Mouse (Mus musculus) heart, embryonic 14.5 days (tissue): ENCODE measurements around the gene Nos1ap. TPM values are rescaled to one million over a fixed set of nuclear protein-coding genes. Genes with fewer than 3 reads are reported as not detected.

Experiments used
- ATAC-seq: fragments of 200-750 bp; cut with Nextera tagmentation; 2 replicates; pipeline ENCODE4 v1.8.0; 2017; ENCODE audit warnings: low read depth, moderate TSS enrichment; ENCODE audit not compliant: insufficient number of reproducible peaks, insufficient read depth, low FRiP score
- H3K27ac ChIP-seq, 2 experiments: fragments of 200-500 bp in 1 of 2; fragments of 300-500 bp in 1 of 2; sonication (generic) in 1 of 2; replicated peaks in 1 of 2; 2 replicates each; pipeline ENCODE4 v1.5.1; 2012 to 2014; ENCODE audit warnings: low read depth in 2 of 2, low read length in 2 of 2, control low read depth in 1 of 2, mild to moderate bottlenecking in 1 of 2, mixed read lengths in 1 of 2; ENCODE audit not compliant: control insufficient read depth in 1 of 2, insufficient read depth in 1 of 2
- H3K27me3 ChIP-seq: fragments of 300-500 bp; sonication (generic); 2 replicates; pipeline ENCODE4 v1.6.1; 2014; ENCODE audit warnings: mild to moderate bottlenecking, low read length, control low read depth; ENCODE audit not compliant: control insufficient read depth, insufficient read depth
- H3K36me3 ChIP-seq: fragments of 300-500 bp; sonication (generic); 2 replicates; pipeline ENCODE4 v1.6.1; 2014; ENCODE audit warnings: mild to moderate bottlenecking, control low read depth, low read length, mixed read lengths; ENCODE audit not compliant: control insufficient read depth, insufficient read depth
- H3K4me1 ChIP-seq, 2 experiments: fragments of 200-500 bp in 1 of 2; fragments of 300-500 bp in 1 of 2; sonication (generic) in 1 of 2; 2 replicates each; pipeline ENCODE4 v1.6.1; 2012 to 2014; ENCODE audit warnings: low read length in 2 of 2, control low read depth in 1 of 2, mixed read lengths in 1 of 2; ENCODE audit not compliant: control insufficient read depth in 2 of 2, insufficient read depth in 2 of 2
- H3K4me2 ChIP-seq: fragments of 300-500 bp; sonication (generic); 2 replicates; pipeline ENCODE4 v1.6.1; 2014; ENCODE audit warnings: mild to moderate bottlenecking, low read length
- H3K4me3 ChIP-seq, 2 experiments: fragments of 200-500 bp in 1 of 2; fragments of 300-500 bp in 1 of 2; sonication (generic) in 1 of 2; 2 replicates each; pipeline ENCODE4 v1.5.1; 2012 to 2014; ENCODE audit warnings: low read length in 2 of 2, mild to moderate bottlenecking in 2 of 2, control low read depth in 1 of 2, low read depth in 1 of 2, moderate library complexity in 1 of 2; ENCODE audit not compliant: control insufficient read depth in 1 of 2, insufficient read depth in 1 of 2
- H3K9ac ChIP-seq: fragments of 300-500 bp; sonication (generic); 2 replicates; pipeline ENCODE4 v1.6.1; 2014; ENCODE audit warnings: mild to moderate bottlenecking, low read length
- H3K9me3 ChIP-seq: fragments of 300-500 bp; sonication (generic); 2 replicates; pipeline ENCODE4 v1.6.1; 2016; ENCODE audit warnings: low read length, control low read depth; ENCODE audit not compliant: control insufficient read depth
- WGBS: fragments of 180-500 bp; shearing (Covaris S2); extraction: QIAGEN DNeasy Blood & Tissue Kit; methylation state at CpG from one replicate; pipeline ENCODE4 v1.1.7; 2014; 5-methylcytosine and 5-hydroxymethylcytosine counted together
- polyA plus RNA-seq: library from polyadenylated mRNA; unstranded; fragments of >200 nt; fragmentation: Nextera tagmentation; extraction: Ambion mirVana; gene quantifications from 2 replicates; pipeline ENCODE4 v1.2.1, GENCODE M21; 2014

Nos1ap gene
- polyA plus RNA-seq, 1 experiment from 2014 or later = 18.3 TPM

DNA sequence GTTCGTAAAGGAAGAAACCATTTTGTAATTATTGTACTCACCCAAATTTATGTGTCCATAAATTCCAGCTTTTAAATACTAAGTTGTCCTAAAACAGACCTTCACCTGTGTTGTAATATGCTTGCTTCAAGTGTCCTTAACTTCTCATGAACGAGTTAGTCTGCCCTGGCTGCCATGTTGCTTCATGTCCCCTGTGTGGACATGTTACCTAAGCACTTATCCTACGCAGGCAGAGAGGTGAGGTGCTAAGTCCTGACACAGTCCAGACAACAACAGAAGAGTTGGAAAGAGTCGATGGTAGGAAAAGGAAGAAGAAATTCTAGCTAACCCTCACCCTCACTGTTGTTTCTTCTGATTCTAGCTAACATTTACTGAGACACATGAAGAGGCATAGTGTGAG, 43.4 kb downstream of the Nos1ap start:
- no peak overlapping the region for H3K9ac ChIP-seq
- no peak overlapping the region for H3K27ac ChIP-seq
- H3K4me3 ChIP-seq = no peak overlapping the region
- no peak overlapping the region for H3K4me2 ChIP-seq
- no peaks in the 10 kb centered on the region for H3K36me3 ChIP-seq
- H3K27me3 ChIP-seq = no peaks in the 10 kb centered on the region
- 72% methylated on average over 4 of the region's 4 CpGs for WGBS
- H3K4me1 ChIP-seq = peaks cover 16 to 29% of the 10 kb centered on the region in 2 experiments
- no peaks in the 10 kb centered on the region for H3K9me3 ChIP-seq
- no peak for ATAC-seq

GRCm38 (mm10) chr1:170545286-170545685, 44.4 kb downstream of the Nos1ap start:
- Histone ChIP-seq H3K9me3 (0 out of 2 replicates have a peak, but pooled peaks cover 3% of the 10 kb centered on the region), H3K9ac (no peak overlapping the region), H3K4me3 (no peak overlapping the region), H3K4me1 (peaks cover 9 to 19% of the 10 kb centered on the region in 2 experiments), H3K27me3 (no peaks in the 10 kb centered on the region), H3K4me2 (no peak overlapping the region), H3K27ac (no peak overlapping the region), H3K36me3 (no peaks in the 10 kb centered on the region)
- no peak for ATAC-seq
- 86% methylated on average over 6 of the region's 6 CpGs for WGBS

GRCm38 (mm10) chr1:170539507-170539906, 50.2 kb downstream of the Nos1ap start:
- no peak overlapping the region for H3K27ac ChIP-seq
- H3K27me3 ChIP-seq = no peaks in the 10 kb centered on the region
- no peak for ATAC-seq
- WGBS = 37% methylated on average over 3 of the region's 3 CpGs
- H3K4me3 ChIP-seq = no peak overlapping the region
- H3K9ac ChIP-seq = no peak overlapping the region
- no peaks in the 10 kb centered on the region for H3K36me3 ChIP-seq
- H3K4me2 ChIP-seq = no peak overlapping the region
- 0 out of 2 replicates have a peak, but pooled peaks cover 3% of the 10 kb centered on the region for H3K9me3 ChIP-seq
- peaks cover 28 to 37% of the 10 kb centered on the region in 2 experiments for H3K4me1 ChIP-seq

- 0 out of 2 replicates have a peak, but pooled peaks have one; percentile 42 for ATAC-seq
- Histone ChIP-seq H3K4me3 (no peak overlapping the region), H3K4me2 (no peak overlapping the region; the same call in 1 of the 2 replicates)
Measured at GRCm38 (mm10) chr1:170538481-170539061, 51.1 kb downstream of the Nos1ap start.

GRCm38 (mm10) chr1:170536344-170536743, 53.3 kb downstream of the Nos1ap start:
- Histone ChIP-seq H3K9me3 (0 out of 2 replicates have a peak, but pooled peaks cover 3% of the 10 kb centered on the region), H3K4me1 (peaks cover 37 to 54% of the 10 kb centered on the region in 2 experiments), H3K4me2 (no peak overlapping the region), H3K9ac (no peak overlapping the region), H3K4me3 (no peak overlapping the region), H3K27ac (no peak overlapping the region), H3K36me3 (no peaks in the 10 kb centered on the region), H3K27me3 (no peaks in the 10 kb centered on the region)
- 82% methylated on average over 3 of the region's 3 CpGs for WGBS
- ATAC-seq = no peak

More at GRCm38 (mm10) chr1:170538481-170539061, 51.1 kb downstream of the Nos1ap start:
- Histone ChIP-seq H3K4me1 (peaks cover 35 to 46% of the 10 kb centered on the region in 2 experiments), H3K36me3 (no peaks in the 10 kb centered on the region), H3K9me3 (0 out of 2 replicates have a peak, but pooled peaks cover 3% of the 10 kb centered on the region), H3K9ac (no peak overlapping the region), H3K27me3 (no peaks in the 10 kb centered on the region), H3K27ac (peak overlapping the region; percentile 10 to 25)
- WGBS = 35% methylated on average over 9 of the region's 9 CpGs

GRCm38 (mm10) chr1:170535221-170535620, 54.4 kb downstream of the Nos1ap start:
- no peak for ATAC-seq
- Histone ChIP-seq H3K9me3 (no peaks in the 10 kb centered on the region), H3K27ac (no peak overlapping the region), H3K4me2 (no peak overlapping the region), H3K36me3 (no peaks in the 10 kb centered on the region), H3K4me3 (no peak overlapping the region), H3K4me1 (peaks cover 37 to 54% of the 10 kb centered on the region in 2 experiments), H3K27me3 (no peaks in the 10 kb centered on the region), H3K9ac (no peak overlapping the region)
- 68% methylated on average over 2 of the region's 2 CpGs for WGBS

DNA sequence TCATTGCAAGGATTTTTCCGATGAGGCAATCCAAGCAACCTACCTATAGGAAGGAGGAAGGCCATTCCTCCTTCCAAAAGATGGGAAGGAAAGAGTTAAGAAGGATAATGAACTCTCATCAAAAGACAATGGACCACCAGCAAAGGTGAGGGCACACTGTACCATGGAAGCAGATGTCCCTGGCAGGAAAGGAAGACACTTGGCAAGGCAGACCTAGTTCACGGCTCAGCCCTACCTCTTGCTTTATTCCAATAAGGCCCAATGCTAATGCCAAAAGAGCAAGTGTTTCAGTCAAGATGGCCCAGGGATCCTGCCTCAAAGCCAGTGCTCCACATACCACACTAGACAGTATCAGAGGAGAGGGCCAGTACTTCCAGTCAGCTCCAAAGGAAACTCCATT, 58.4 kb downstream of the Nos1ap start:
- 86% methylated on average over 2 of the region's 2 CpGs for WGBS

DNA sequence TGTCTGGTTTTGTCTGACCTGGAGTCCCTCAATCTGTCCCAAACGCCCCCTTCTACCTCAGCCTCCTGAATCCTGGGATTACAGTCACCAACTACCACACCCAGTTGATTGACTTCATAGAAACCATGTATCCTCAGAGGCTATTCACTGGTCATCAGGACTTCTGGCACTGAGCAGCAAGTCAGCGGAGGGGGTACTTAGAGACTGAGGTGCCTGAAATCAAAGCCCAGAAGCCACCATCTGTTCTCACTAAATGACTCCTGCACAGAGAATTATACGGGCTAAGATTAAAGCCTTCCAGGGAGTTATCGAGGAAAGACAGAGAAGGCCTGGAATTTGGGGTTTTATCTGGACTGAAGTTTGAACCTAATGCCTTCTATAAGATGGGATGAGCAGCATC, 59.2 kb downstream of the Nos1ap start:
- Histone ChIP-seq H3K27me3 (no peaks in the 10 kb centered on the region), H3K27ac (no peak overlapping the region), H3K9me3 (no peaks in the 10 kb centered on the region), H3K36me3 (no peaks in the 10 kb centered on the region), H3K4me2 (no peak overlapping the region), H3K4me1 (peaks cover 17 to 26% of the 10 kb centered on the region in 2 experiments), H3K4me3 (no peak overlapping the region), H3K9ac (no peak overlapping the region)
- ATAC-seq = no peak
- 86% methylated on average over 4 of the region's 4 CpGs for WGBS

More for the DNA sequence above, 58.4 kb downstream of the Nos1ap start:
- Histone ChIP-seq H3K9me3 (no peaks in the 10 kb centered on the region), H3K4me3 (no peak overlapping the region), H3K4me2 (no peak overlapping the region), H3K4me1 (peaks cover 23 to 33% of the 10 kb centered on the region in 2 experiments), H3K36me3 (no peaks in the 10 kb centered on the region), H3K27ac (no peak overlapping the region), H3K9ac (no peak overlapping the region), H3K27me3 (no peaks in the 10 kb centered on the region)
- no peak for ATAC-seq
